Comparison of ENCODE assay signal across 27 mouse cellular contexts in genomic region chrX:48414291-48414690, GRCm38 (mm10). TPM values are rescaled to one million over a fixed set of nuclear protein-coding genes. Genes with fewer than 3 reads are reported as not detected.
DNase-seq lines count a peak whose midpoint lies in the region; ATAC-seq and TF ChIP-seq lines count a peak whose summit lies in the region.
"Had no signal": no experiment of that assay in that cellular context is flagged by ENCODE, and none has a peak within 500 bp of the region (broad histone marks: within the 10 kb centered on the region; RNA-seq: fewer than 3 reads in every experiment).

No protein-coding gene starts in this region.

- H3K27me3 ChIP-seq in lung, postnatal 0 days (replicated peaks; ENCODE audit: insufficient read depth, low read length): no peaks in the 10 kb centered on the region
- no peaks in the 10 kb centered on the region; the same call in 1 of the 2 replicates for H3K27me3 ChIP-seq in heart, embryonic 10.5 days (ENCODE audit: insufficient read depth, poor library complexity, severe bottlenecking)
- H3K27me3 ChIP-seq: CH12.LX; embryonic facial prominence, embryonic 13.5 days; embryonic facial prominence, embryonic 15.5 days; forebrain, embryonic 12.5 days had no signal

- no peak overlapping the region for H3K4me3 ChIP-seq in lung, postnatal 0 days (ENCODE audit: low read depth, low read length)
- H3K4me3 ChIP-seq in heart, embryonic 10.5 days: no peak overlapping the region
- H3K4me3 ChIP-seq: embryonic facial prominence, embryonic 13.5 days; embryonic facial prominence, embryonic 15.5 days; erythroblast, embryonic 14.5 days; forebrain, embryonic 10.5 days; forebrain, embryonic 12.5 days had no signal

- WGBS in lung, postnatal 0 days: 53% methylated on average over 5 of the region's 5 CpGs
- WGBS in heart, embryonic 10.5 days: 77% methylated on average over 5 of the region's 5 CpGs

- H3K9ac ChIP-seq in lung, postnatal 0 days (replicated peaks; ENCODE audit: low read depth): no peak overlapping the region
- H3K9ac ChIP-seq: embryonic facial prominence, embryonic 13.5 days; embryonic facial prominence, embryonic 15.5 days; forebrain, embryonic 12.5 days had no signal

- TF ChIP-seq EP300 in lung, postnatal 0 days (IDR thresholded peaks at IDR 0.05): no peak

- no peak for ATAC-seq in lung, postnatal 0 days
- ATAC-seq: CD4-positive, CD25-positive, alpha-beta regulatory T cell, adult 4 months; forebrain, embryonic 14.5 days; forebrain, embryonic 16.5 days had no signal

- H3K4me2 ChIP-seq in lung, postnatal 0 days (replicated peaks; ENCODE audit: low read depth, low read length): no peak overlapping the region
- H3K4me2 ChIP-seq: embryonic facial prominence, embryonic 13.5 days; embryonic facial prominence, embryonic 15.5 days; forebrain, embryonic 12.5 days had no signal

- no peak for TF ChIP-seq CTCF in lung, postnatal 0 days (IDR thresholded peaks at IDR 0.05)

- no peak overlapping the region for H3K27ac ChIP-seq in lung, postnatal 0 days (ENCODE audit: low read length)
- H3K27ac ChIP-seq in heart, embryonic 10.5 days: no peak overlapping the region
- H3K27ac ChIP-seq: embryonic facial prominence, embryonic 13.5 days; embryonic facial prominence, embryonic 15.5 days; forebrain, embryonic 10.5 days; forebrain, embryonic 12.5 days had no signal

- H3K36me3 ChIP-seq in lung, postnatal 0 days (ENCODE audit: insufficient read depth, low read length): 0 out of 2 replicates have a peak, but pooled peaks cover 3% of the 10 kb centered on the region
- peaks cover 46% of the 10 kb centered on the region for H3K36me3 ChIP-seq in heart, embryonic 10.5 days
- H3K36me3 ChIP-seq: forebrain, embryonic 10.5 days; forebrain, embryonic 12.5 days had no signal

- no peaks in the 10 kb centered on the region for H3K4me1 ChIP-seq in lung, postnatal 0 days (ENCODE audit: insufficient read depth, low read depth, low read length)
- no peaks in the 10 kb centered on the region for H3K4me1 ChIP-seq in heart, embryonic 10.5 days
- H3K4me1 ChIP-seq: embryonic facial prominence, embryonic 13.5 days; embryonic facial prominence, embryonic 15.5 days; forebrain, embryonic 12.5 days had no signal

- peak; percentile 40 to 65 for DNase-seq in lung, adult 18-20 months
- no peak for DNase-seq in lung, postnatal 0 days (ENCODE audit: low spot score)
- peak; percentile 28 for DNase-seq in lung, postnatal 14 days
- no peak for DNase-seq in lung, postnatal 4 days
- peak; percentile 63 for DNase-seq in lung, postnatal 36 days
- no peak for DNase-seq in heart, embryonic 10.5 days (ENCODE audit: low spot score)
- DNase-seq: adrenal gland, adult 2 months; adrenal gland, postnatal 10 days; adrenal gland, postnatal 25 days; B cell, adult 2 months; cerebellum, adult 11 months; cerebellum, adult 18-20 months; cerebellum, adult 8-10 months; cerebellum, adult 9-11 months; cerebellum, postnatal 14 days; cerebellum, postnatal 36 days; embryo, embryonic 11 days had no signal

- no peaks in the 10 kb centered on the region for H3K9me3 ChIP-seq in lung, postnatal 0 days (ENCODE audit: low read length)
- no peaks in the 10 kb centered on the region for H3K9me3 ChIP-seq in heart, embryonic 10.5 days
- H3K9me3 ChIP-seq: embryonic facial prominence, embryonic 13.5 days; embryonic facial prominence, embryonic 15.5 days; forebrain, embryonic 10.5 days; G1E had no signal

RNA-seq across cellular contexts. Expression of gene Elf4, which starts 48.6 kb away (rescaled TPM):
- 3.5 and 3.8 TPM in 2 replicates for polyA plus RNA-seq in lung, postnatal 0 days (2015; fragmentation: Nextera tagmentation; extraction: Ambion mirVana)
- polyA plus RNA-seq in heart, embryonic 10.5 days (2016; fragmentation: Nextera tagmentation; extraction: Ambion mirVana): 9.9 and 15.7 TPM in 2 replicates

Comparison
In these comparisons a context has a peak if more than half of its experiments do, and no peak if none do; other contexts are left out.
1. DNase-seq: peak in lung, adult 18-20 months (2 of 2), lung, postnatal 14 days (single experiment) and lung, postnatal 36 days (single experiment); none in lung, postnatal 0 days (single experiment), lung, postnatal 4 days (0 of 2) and heart, embryonic 10.5 days (single experiment).